9 mouse cellular contexts compared by ENCODE assay signal in genomic region chr19:28628416-28628815, GRCm38 (mm10). TPM values are rescaled to one million over a fixed set of nuclear protein-coding genes. Genes with fewer than 3 reads are reported as not detected.
DNase-seq lines count a peak whose midpoint lies in the region; ATAC-seq and TF ChIP-seq lines count a peak whose summit lies in the region.
"Had no signal": no experiment of that assay in that cellular context is flagged by ENCODE, and none has a peak within 500 bp of the region (broad histone marks: within the 10 kb centered on the region; RNA-seq: fewer than 3 reads in every experiment).

No protein-coding gene starts in this region.

- H3K9ac ChIP-seq in forebrain, embryonic 15.5 days (replicated peaks), result no peak overlapping the region
- H3K9ac ChIP-seq: embryonic facial prominence, embryonic 13.5 days had no signal

- DNase-seq in adrenal gland, postnatal 10 days, result peak; percentile 10
- DNase-seq in adrenal gland, adult 8-10 months, result no peak
- peak; percentile 73 for DNase-seq in kidney, adult 2 months
- DNase-seq in kidney, postnatal 4 days, result no peak
- peak; percentile 32 for DNase-seq in layer of hippocampus, adult 9-11 months
- DNase-seq in yolk sac, embryonic 10.5 days (ENCODE audit: low spot score), result no peak

- 45% methylated on average over 8 of the region's 8 CpGs for WGBS in kidney, adult 2 months
- WGBS in forebrain, embryonic 15.5 days, result 50% methylated on average over 8 of the region's 8 CpGs

- no peaks in the 10 kb centered on the region for H3K27me3 ChIP-seq in kidney, adult 2 months (replicated peaks; ENCODE audit: control insufficient read depth, insufficient read depth, low read length)
- no peaks in the 10 kb centered on the region for H3K27me3 ChIP-seq in forebrain, embryonic 15.5 days
- H3K27me3 ChIP-seq: embryonic facial prominence, embryonic 13.5 days had no signal

- H3K4me1 ChIP-seq in kidney, adult 2 months (ENCODE audit: control insufficient read depth, insufficient read depth, low read length), result peaks cover 22% of the 10 kb centered on the region
- H3K4me1 ChIP-seq in forebrain, embryonic 15.5 days, result no peaks in the 10 kb centered on the region

- H3K9me3 ChIP-seq in forebrain, embryonic 15.5 days, result no peaks in the 10 kb centered on the region
- H3K9me3 ChIP-seq: embryonic facial prominence, embryonic 13.5 days had no signal

- peak overlapping the region; percentile 78 for H3K27ac ChIP-seq in kidney, adult 2 months (ENCODE audit: insufficient read depth, low read depth, low read length)
- no peak overlapping the region for H3K27ac ChIP-seq in forebrain, embryonic 15.5 days (replicated peaks)
- H3K27ac ChIP-seq: embryonic facial prominence, embryonic 13.5 days had no signal

- TF ChIP-seq CTCF in kidney, adult 2 months (conservative IDR thresholded peaks at IDR 0.05; ENCODE audit: insufficient read depth, insufficient read length, low read depth, low read length), result no peak; the same call in 1 of the 2 replicates

- no peak overlapping the region for H3K4me3 ChIP-seq in kidney, adult 2 months (ENCODE audit: insufficient read depth, low read depth, low read length)
- H3K4me3 ChIP-seq in forebrain, embryonic 15.5 days, result no peak overlapping the region
- H3K4me3 ChIP-seq: embryonic facial prominence, embryonic 13.5 days had no signal

- ATAC-seq in forebrain, embryonic 15.5 days (replicated peaks), result peak; percentile 53
- ATAC-seq in monocyte, adult 5-6 weeks (replicated peaks; ENCODE audit: insufficient number of reproducible peaks, low FRiP score, low TSS enrichment, poor library complexity, severe bottlenecking), result no peak

- no peaks in the 10 kb centered on the region; the same call in 1 of the 2 replicates for H3K36me3 ChIP-seq in kidney, adult 2 months (ENCODE audit: control insufficient read depth, insufficient read depth, low read length)
- H3K36me3 ChIP-seq in forebrain, embryonic 15.5 days, result no peaks in the 10 kb centered on the region
- H3K36me3 ChIP-seq: embryonic facial prominence, embryonic 13.5 days had no signal

- no peak for TF ChIP-seq POLR2A in kidney, adult 2 months (IDR thresholded peaks at IDR 0.05; ENCODE audit: low read depth, low read length)

- H3K4me2 ChIP-seq in forebrain, embryonic 15.5 days (replicated peaks), result no peak overlapping the region
- H3K4me2 ChIP-seq: embryonic facial prominence, embryonic 13.5 days had no signal

RNA-seq across cellular contexts. Expression of gene Glis3, which starts 51.5 kb away (rescaled TPM):
- 1 to 10 TPM; 6.6 to 7.5 TPM for total RNA-seq in adrenal gland, postnatal 10 days (2021)
- total RNA-seq in adrenal gland, adult 8-10 months (2022), result 10 to 100 TPM in 3 of 4 experiments, 1 to 10 TPM in 1; 9.5 to 21.1 (median 14.6) TPM
- polyA plus RNA-seq in kidney, adult 2 months (2012; rRNA removed), result 23.7 and 28.7 TPM in 2 replicates
- polyA plus RNA-seq in forebrain, embryonic 15.5 days (2015; fragmentation: Nextera tagmentation; extraction: Ambion mirVana), result 0.77 and 1.2 TPM in 2 replicates
- total RNA-seq in monocyte, adult 5-6 weeks (2017), result 0.43 to 1.6 TPM (median 0.97 TPM) in 3 replicates

Comparison
In these comparisons a context has a peak if more than half of its experiments do, and no peak if none do; other contexts are left out.
1. DNase-seq: peak in adrenal gland, postnatal 10 days (single experiment), kidney, adult 2 months (single experiment) and layer of hippocampus, adult 9-11 months (single experiment); none in adrenal gland, adult 8-10 months (single experiment), kidney, postnatal 4 days (0 of 2) and yolk sac, embryonic 10.5 days (single experiment).